Mouse (Mus musculus) midbrain, embryonic 16.5 days (tissue): Measurements from ENCODE around the gene C730034F03Rik. TPM values are rescaled to one million over a fixed set of nuclear protein-coding genes. Genes with fewer than 3 reads are reported as not detected.

Experiments
- ATAC-seq: fragments of 200-750 bp; cut with Nextera tagmentation; 2 replicates; pipeline ENCODE4 v1.8.0; 2017; ENCODE audit warnings: moderate TSS enrichment
- H3K27ac ChIP-seq: fragments of 300-500 bp; sonication (generic); 2 replicates; pipeline ENCODE4 v1.5.1; 2014; ENCODE audit warnings: mild to moderate bottlenecking, low read length, mixed read lengths
- H3K27me3 ChIP-seq: fragments of 300-500 bp; sonication (generic); 2 replicates; pipeline ENCODE4 v1.6.1; 2014; ENCODE audit warnings: low read depth, low read length, mixed read lengths; ENCODE audit not compliant: control insufficient read depth, insufficient read depth
- H3K36me3 ChIP-seq: fragments of 300-500 bp; sonication (generic); 2 replicates; pipeline ENCODE4 v1.6.1; 2014; ENCODE audit warnings: mild to moderate bottlenecking, low read length, moderate library complexity, mixed read lengths; ENCODE audit not compliant: control insufficient read depth, insufficient read depth
- H3K4me1 ChIP-seq: fragments of 300-500 bp; sonication (generic); 2 replicates; pipeline ENCODE4 v1.6.1; 2014; ENCODE audit warnings: mild to moderate bottlenecking, low read length, mixed read lengths; ENCODE audit not compliant: control insufficient read depth, insufficient read depth
- H3K4me2 ChIP-seq: fragments of 300-500 bp; sonication (generic); 2 replicates; pipeline ENCODE4 v1.6.1; 2014; ENCODE audit warnings: mild to moderate bottlenecking, low read length, mixed read lengths
- H3K4me3 ChIP-seq: fragments of 300-500 bp; sonication (generic); 2 replicates; pipeline ENCODE4 v1.5.1; 2014; ENCODE audit warnings: low read depth, mild to moderate bottlenecking, low read length, moderate library complexity, mixed read lengths
- H3K9ac ChIP-seq: fragments of 300-500 bp; sonication (generic); 2 replicates; pipeline ENCODE4 v1.6.1; 2014; ENCODE audit warnings: low read depth, low read length, mixed read lengths
- H3K9me3 ChIP-seq: fragments of 300-500 bp; sonication (generic); replicated peaks from 2 replicates; pipeline ENCODE4 v1.6.1; 2014; ENCODE audit warnings: mild to moderate bottlenecking, low read length, mixed read lengths; ENCODE audit not compliant: control insufficient read depth, poor library complexity, severe bottlenecking
- WGBS: fragments of 180-500 bp; shearing (Covaris S2); extraction: QIAGEN DNeasy Blood & Tissue Kit; methylation state at CpG from one replicate; pipeline ENCODE4 v1.1.7; 2014; 5-methylcytosine and 5-hydroxymethylcytosine counted together
- polyA plus RNA-seq: library from polyadenylated mRNA; unstranded; fragments of >200 nt; fragmentation: Nextera tagmentation; extraction: Ambion mirVana; gene quantifications from 2 replicates; pipeline ENCODE4 v1.2.1, GENCODE M21; 2015

The C730034F03Rik gene
- polyA plus RNA-seq, 1 experiment from 2014 or later: 6.5 TPM

DNA sequence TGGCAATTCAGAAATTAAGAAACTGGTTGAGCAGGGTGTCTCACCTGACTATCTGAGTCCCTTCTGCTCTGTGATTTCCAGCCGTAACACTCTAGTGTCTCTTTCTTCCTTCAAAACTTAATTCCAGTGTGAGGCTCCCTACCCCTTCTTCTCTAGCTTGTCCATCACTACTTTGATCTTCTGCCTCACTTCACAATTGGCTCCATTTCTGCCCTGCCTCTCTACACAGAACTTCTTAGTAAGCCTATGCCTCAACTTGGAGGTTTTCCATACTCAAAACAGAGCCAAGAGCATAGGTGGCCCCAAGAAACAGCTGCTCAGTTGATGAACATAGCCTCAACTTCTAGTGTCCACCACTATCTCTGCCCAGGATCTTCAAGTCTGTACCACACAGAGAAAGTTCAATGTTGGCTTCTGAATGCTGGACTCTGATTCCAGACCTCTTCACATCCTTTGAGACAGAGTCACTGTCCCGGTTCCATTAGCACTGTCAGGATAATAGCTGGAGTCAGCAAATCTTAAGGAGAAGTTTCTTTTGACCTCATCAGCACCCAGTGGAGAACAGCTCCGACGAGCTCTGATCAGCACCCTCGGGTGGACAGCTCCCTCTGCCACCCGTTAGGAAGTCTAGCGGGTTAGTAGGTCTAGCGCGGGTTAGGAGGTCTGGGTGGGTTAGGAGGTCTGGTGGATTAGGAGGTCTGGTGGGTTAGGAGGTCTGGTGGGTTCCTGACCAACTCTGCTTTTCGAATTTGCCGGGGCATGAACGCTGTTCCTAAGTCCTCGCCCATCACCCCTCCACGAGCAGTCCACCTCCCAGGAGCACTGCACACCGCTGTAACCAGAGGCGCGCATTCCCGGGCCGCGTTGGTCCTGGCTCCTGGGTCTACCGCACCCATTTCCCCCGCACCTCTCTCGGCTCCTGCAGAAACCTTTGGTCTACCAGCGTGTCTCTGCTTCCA is 23.8 kb downstream of the C730034F03Rik start:
- Histone ChIP-seq H3K4me1 (peaks cover 23% of the 10 kb centered on the region), H3K36me3 (peaks cover 16% of the 10 kb centered on the region), H3K4me3 (peak overlapping the region; percentile 73), H3K9me3 (no peaks in the 10 kb centered on the region), H3K9ac (peak overlapping the region; percentile 85), H3K27ac (peak overlapping the region; percentile 90), H3K27me3 (no peaks in the 10 kb centered on the region), H3K4me2 (peak overlapping the region; percentile 98)
- peak; percentile 72 for ATAC-seq
- WGBS: 4% methylated on average over 24 of the region's 24 CpGs

DNA sequence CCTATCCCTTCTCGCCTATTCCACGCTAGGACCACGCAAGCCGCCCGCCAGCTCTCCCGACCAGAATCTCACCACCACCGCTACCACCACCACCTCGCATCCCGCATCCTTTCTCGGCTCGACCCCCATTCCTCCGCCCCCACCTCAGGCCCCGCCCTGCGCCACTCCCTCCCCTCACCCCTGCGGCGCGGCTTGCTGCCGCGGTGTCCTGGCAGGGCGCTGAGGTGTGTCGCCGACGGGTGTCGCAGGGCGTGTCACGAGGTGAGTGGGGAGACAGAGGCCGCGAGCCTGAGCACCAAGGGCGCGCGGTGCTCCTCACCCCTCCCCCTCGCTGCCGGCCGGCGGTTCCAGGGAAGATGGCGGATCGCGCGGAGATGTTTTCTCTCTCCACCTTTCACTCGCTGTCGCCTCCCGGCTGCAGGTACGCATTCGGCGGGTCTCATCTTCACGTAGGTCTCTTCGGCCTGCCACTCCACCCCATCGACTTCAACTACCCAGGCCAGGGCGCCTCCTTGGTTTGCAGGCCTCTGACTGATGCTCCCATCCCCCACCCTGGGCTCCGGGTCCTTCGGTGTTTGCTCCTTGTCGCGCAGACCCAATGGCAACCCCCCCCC is 24.6 kb downstream of the C730034F03Rik start, which contains the start of gene Mapk8ip2:
Gene Mapk8ip2, plus strand, starts transcription at position 49 of the 614 bp plus-strand sequence.
- H3K27ac ChIP-seq: peak within 1 kb of the TSS; percentile 90
- peak within 1 kb of the TSS; percentile 73 for H3K4me3 ChIP-seq
- H3K4me1 ChIP-seq: peaks cover 23% of the 10 kb centered on the region
- WGBS: under 1% methylated on average over 50 of the region's 53 CpGs
- H3K27me3 ChIP-seq: no peaks in the 10 kb centered on the region
- H3K9ac ChIP-seq: peak within 1 kb of the TSS; percentile 85
- ATAC-seq: peak; percentile 79
- H3K4me2 ChIP-seq: peak within 1 kb of the TSS; percentile 98
- peaks cover 19% of the 10 kb centered on the region for H3K36me3 ChIP-seq
- H3K9me3 ChIP-seq: no peaks in the 10 kb centered on the region

GRCm38 (mm10) chr15:89454857-89455256 is 25.5 kb downstream of the C730034F03Rik start:
- 13% methylated on average over 4 of the region's 6 CpGs for WGBS
- peak overlapping the region; percentile 85 for H3K9ac ChIP-seq
- peaks cover 26% of the 10 kb centered on the region for H3K36me3 ChIP-seq
- H3K9me3 ChIP-seq: no peaks in the 10 kb centered on the region
- H3K27me3 ChIP-seq: no peaks in the 10 kb centered on the region
- H3K27ac ChIP-seq: peak overlapping the region; percentile 90
- H3K4me3 ChIP-seq: peak overlapping the region; percentile 73
- peak overlapping the region; percentile 98 for H3K4me2 ChIP-seq
- no peak for ATAC-seq
- H3K4me1 ChIP-seq: peaks cover 23% of the 10 kb centered on the region

- H3K27me3 ChIP-seq: no peaks in the 10 kb centered on the region
- H3K9me3 ChIP-seq: no peaks in the 10 kb centered on the region
- no peak for ATAC-seq
- H3K9ac ChIP-seq: peak overlapping the region; percentile 85
- H3K36me3 ChIP-seq: peaks cover 32% of the 10 kb centered on the region
- 80% methylated on average over 6 of the region's 6 CpGs for WGBS
- no peak overlapping the region for H3K27ac ChIP-seq
- peak overlapping the region; percentile 98 for H3K4me2 ChIP-seq
- peak overlapping the region; percentile 73 for H3K4me3 ChIP-seq
- H3K4me1 ChIP-seq: peaks cover 23% of the 10 kb centered on the region
These were observed 26.3 kb downstream of the C730034F03Rik start for GRCm38 (mm10) chr15:89455642-89456041.

DNA sequence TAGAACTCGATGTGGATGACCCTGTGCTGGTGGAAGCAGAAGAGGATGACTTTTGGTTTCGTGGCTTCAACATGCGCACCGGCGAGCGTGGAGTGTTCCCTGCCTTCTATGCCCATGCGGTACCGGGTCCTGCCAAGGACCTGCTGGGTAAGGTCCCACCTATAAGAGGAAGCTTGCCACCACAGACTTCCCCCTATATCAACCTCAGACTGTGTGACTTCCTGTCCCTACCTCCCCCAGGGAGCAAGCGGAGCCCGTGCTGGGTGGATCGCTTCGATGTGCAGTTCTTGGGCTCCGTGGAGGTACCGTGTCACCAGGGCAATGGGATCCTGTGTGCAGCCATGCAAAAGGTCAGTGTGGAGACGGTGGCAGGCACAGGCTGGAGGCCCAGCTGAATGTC is 29.6 kb downstream of the C730034F03Rik start:
- Histone ChIP-seq H3K4me3 (no peak overlapping the region), H3K36me3 (peaks cover 48% of the 10 kb centered on the region), H3K4me1 (peaks cover 14% of the 10 kb centered on the region), H3K27ac (no peak overlapping the region), H3K9me3 (no peaks in the 10 kb centered on the region), H3K9ac (no peak overlapping the region), H3K4me2 (no peak overlapping the region), H3K27me3 (no peaks in the 10 kb centered on the region)
- no peak for ATAC-seq
- 92% methylated on average over 15 of the region's 15 CpGs for WGBS

DNA sequence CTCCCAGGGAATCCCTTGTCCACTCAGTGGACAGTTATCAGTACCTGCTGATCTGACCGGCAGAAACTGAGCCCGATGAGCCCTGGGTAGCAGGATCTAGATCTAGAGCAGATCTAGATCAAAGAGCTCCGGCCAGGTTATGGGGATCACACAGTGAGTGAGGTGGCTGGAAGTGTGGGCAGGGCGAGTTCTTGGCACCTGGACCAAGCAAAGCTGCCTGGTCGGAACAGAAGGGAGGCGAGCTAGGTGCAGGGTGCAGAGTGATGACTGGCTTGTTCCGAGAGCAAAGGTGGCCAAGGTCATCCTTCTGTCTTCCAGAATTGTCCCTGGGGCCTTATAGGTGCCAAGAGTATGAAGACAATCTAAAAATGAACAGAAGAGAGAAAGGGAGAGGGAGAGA is 30.4 kb downstream of the C730034F03Rik start:
- no peaks in the 10 kb centered on the region for H3K27me3 ChIP-seq
- no peak for ATAC-seq
- H3K36me3 ChIP-seq: peaks cover 48% of the 10 kb centered on the region
- WGBS: 95% methylated on average over 7 of the region's 7 CpGs
- no peak overlapping the region for H3K4me2 ChIP-seq
- H3K27ac ChIP-seq: no peak overlapping the region
- H3K4me3 ChIP-seq: no peak overlapping the region
- H3K9me3 ChIP-seq: no peaks in the 10 kb centered on the region
- peaks cover 12% of the 10 kb centered on the region for H3K4me1 ChIP-seq
- H3K9ac ChIP-seq: no peak overlapping the region

GRCm38 (mm10) chr15:89460298-89460697 is 30.9 kb downstream of the C730034F03Rik start:
- WGBS: 76% methylated on average over 10 of the region's 10 CpGs
- no peaks in the 10 kb centered on the region for H3K27me3 ChIP-seq

DNA sequence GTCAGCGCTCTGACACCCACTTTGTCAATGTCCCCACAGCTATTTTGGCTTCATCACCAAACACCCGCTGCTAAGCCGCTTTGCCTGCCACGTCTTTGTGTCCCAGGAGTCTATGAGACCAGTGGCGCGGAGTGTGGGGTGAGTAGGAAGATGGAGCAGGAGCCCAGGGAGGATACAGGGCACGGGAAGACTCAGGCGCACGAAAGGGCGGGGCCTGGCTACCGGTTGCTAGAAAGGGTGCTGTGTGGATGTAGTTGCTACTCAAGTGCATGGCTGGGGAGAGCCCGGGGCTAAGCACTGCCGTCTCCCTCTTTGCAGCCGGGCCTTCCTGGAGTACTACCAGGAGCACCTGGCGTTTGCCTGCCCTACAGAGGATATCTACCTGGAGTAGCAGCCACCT is 31.9 kb downstream of the C730034F03Rik start:
- no peak overlapping the region for H3K9ac ChIP-seq
- peaks cover 48% of the 10 kb centered on the region for H3K36me3 ChIP-seq
- H3K4me3 ChIP-seq: no peak overlapping the region
- peaks cover 2% of the 10 kb centered on the region; the same call in 1 of the 2 replicates for H3K4me1 ChIP-seq
- H3K4me2 ChIP-seq: no peak overlapping the region
- H3K27me3 ChIP-seq: no peaks in the 10 kb centered on the region
- no peak for ATAC-seq
- no peak overlapping the region for H3K27ac ChIP-seq
- H3K9me3 ChIP-seq: no peaks in the 10 kb centered on the region
- 91% methylated on average over 15 of the region's 15 CpGs for WGBS

More at GRCm38 (mm10) chr15:89460298-89460697, 30.9 kb downstream of the C730034F03Rik start:
- no peak overlapping the region for H3K9ac ChIP-seq
- H3K4me2 ChIP-seq: no peak overlapping the region
- peaks cover 10% of the 10 kb centered on the region for H3K4me1 ChIP-seq
- no peaks in the 10 kb centered on the region for H3K9me3 ChIP-seq
- no peak overlapping the region for H3K4me3 ChIP-seq
- peaks cover 48% of the 10 kb centered on the region for H3K36me3 ChIP-seq
- no peak for ATAC-seq
- no peak overlapping the region for H3K27ac ChIP-seq

GRCm38 (mm10) chr15:89462176-89462575 is 32.8 kb downstream of the C730034F03Rik start:
- WGBS: 81% methylated on average over 7 of the region's 7 CpGs
- peaks cover 42% of the 10 kb centered on the region for H3K36me3 ChIP-seq
- no peak for ATAC-seq

More at GRCm38 (mm10) chr15:89462176-89462575, 32.8 kb downstream of the C730034F03Rik start:
- Histone ChIP-seq H3K27ac (no peak overlapping the region), H3K9me3 (no peaks in the 10 kb centered on the region), H3K27me3 (no peaks in the 10 kb centered on the region), H3K4me2 (no peak overlapping the region), H3K4me1 (peaks cover 2% of the 10 kb centered on the region; the same call in 1 of the 2 replicates), H3K4me3 (no peak overlapping the region), H3K9ac (no peak overlapping the region)
